Mouse (Mus musculus) frontal cortex, postnatal 10 days (tissue): ENCODE data around the gene Chst5.
A peak's percentile ranks its signal among the peaks of the same experiment; 100 is the strongest.
"Not testable (repeated sequence)": the region's sequence is repeated elsewhere in the genome, so short reads cannot be mapped to it uniquely, and the experiment has no call there.

Source experiments
- DNase-seq, 2 experiments: peaks; one replicate each; pipeline ENCODE4 v3.0.0; 2022; ENCODE audit warnings: low spot score in 2 of 2, mixed read lengths in 1 of 2

The Chst5 gene

DNA sequence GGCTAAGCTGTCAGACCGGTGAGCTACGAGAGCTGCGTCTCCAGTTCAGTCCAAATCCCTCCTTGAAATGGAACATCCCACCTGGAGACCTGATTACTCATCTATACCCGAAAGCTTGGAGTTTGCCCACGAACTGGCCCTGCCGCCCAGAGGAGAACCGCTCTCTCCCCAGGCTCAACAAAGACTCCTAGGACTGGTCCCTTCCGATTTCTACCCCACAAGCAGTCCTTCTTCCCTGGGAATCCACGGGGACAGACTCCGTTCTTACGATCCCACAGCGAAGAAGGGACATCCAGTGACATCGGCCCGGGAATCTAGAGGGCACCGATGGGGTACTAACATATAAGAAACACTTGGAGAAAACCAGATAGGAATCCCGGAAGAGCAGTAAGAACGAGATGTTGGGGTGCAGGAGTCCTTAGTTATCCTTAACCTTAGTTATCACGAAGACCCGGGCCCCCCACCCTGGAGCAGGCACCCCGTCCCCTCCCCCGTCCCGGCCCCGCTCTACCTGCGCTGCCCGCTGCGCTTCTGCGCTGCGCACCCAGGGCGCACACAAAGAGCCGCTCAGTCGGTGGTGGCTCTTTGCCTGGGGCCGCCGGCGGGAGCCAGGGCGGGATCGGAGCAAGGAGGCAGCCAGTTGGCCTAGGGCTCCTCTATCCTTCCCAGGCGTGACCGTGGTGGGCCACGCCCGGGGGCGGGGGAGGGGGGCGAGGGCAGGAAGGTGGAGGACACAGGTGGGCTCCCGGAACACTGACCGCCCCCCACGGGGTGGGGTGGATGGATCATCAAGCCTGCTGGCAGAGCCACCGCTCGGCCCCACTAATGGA lies at the start of gene Chst5:
TSS of gene Chst5 (minus strand) at position 827 of the 830 bp plus-strand sequence.
- no peak for DNase-seq

- DNase-seq = no peak
Measured at GRCm38 (mm10) chr8:111957231-111957630, 47.0 kb upstream of the Chst5 start.

GRCm38 (mm10) chr8:111955879-111956278 lies 45.6 kb upstream of the Chst5 start:
- DNase-seq = no peak

DNA sequence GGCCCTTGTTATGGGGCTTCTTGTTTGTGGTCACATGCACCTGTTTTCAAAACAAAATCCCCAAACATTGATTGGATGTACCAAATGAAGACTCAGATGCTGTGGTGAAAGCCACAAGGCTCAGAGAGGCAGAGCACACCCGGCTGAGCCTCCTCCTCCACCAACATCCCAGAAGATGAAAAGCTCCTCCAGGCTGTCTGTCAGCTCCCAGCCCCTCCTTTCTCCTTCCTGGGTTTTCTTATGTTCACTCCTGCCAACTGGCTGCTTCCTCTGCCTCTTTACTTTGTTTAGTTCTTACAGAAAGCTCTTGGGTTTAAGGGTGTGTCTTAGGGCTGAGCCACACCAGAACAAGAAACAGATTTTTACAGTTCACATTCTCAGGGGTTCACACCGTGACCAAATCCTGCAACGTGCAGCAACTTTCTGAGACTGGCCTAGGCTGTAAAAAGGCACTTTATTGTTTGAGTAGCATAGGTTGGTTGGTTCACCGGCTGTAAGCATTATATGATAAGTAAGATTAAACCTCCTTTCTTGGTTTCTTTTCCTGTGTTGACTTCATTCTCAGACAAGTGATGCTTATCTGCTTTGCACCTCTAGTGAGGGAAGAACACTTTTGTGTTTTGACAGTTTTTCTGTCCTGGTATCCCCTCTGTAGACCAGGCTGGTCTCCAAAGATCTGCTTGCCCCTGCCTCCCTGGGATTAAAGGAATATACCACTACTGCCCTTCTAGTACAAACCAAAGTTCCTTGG lies 44.8 kb upstream of the Chst5 start:
- DNase-seq = no peak

- no peak for DNase-seq
Measured at GRCm38 (mm10) chr8:111951936-111952335, 41.7 kb upstream of the Chst5 start.

GRCm38 (mm10) chr8:111951317-111951716 lies 41.1 kb upstream of the Chst5 start:
- peak; percentile 24 to 40 for DNase-seq

- DNase-seq = no peak
Measured at GRCm38 (mm10) chr8:111950846-111951245, 40.6 kb upstream of the Chst5 start.

- DNase-seq = no peak
Measured at GRCm38 (mm10) chr8:111947954-111948353, 37.7 kb upstream of the Chst5 start.

DNA sequence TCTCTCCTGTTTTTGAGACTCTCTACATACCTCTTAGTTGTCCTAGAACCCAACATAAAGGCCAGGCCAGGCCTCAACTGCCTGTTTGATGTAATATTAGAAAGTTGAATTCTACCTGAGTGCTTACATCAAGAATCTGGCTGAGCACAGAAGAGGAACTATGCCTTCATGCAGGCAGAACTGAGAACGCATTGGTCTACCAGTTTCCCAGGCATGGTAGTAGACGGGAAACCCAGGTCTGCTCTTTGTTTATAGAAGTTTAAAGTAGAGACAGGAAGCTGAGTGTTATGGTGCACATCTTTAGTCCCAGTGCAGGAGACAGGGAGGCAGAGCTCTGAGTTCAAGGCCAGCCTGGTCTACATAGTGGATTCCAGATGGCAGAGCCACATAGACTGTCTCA lies 36.9 kb upstream of the Chst5 start:
- DNase-seq = no peak

DNA sequence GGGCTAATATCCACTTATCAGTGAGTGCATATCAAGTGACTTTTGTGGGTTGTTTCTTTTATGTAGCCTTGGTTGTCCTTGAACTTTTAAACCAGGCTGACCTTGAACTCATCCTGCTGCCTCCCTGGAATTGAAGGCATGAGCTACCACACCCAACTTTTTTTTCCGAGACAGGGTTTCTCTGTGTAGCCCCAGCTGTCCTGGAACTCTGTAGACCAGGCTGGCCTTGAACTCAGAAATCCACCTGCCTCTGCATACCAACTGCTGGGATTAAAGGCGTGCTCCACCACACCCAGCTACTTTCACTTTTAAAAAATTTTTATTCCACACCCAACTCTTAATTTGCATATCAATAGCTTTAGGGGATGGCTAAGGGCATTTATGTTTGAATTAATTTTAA lies 33.3 kb upstream of the Chst5 start:
- DNase-seq = no peak

DNA sequence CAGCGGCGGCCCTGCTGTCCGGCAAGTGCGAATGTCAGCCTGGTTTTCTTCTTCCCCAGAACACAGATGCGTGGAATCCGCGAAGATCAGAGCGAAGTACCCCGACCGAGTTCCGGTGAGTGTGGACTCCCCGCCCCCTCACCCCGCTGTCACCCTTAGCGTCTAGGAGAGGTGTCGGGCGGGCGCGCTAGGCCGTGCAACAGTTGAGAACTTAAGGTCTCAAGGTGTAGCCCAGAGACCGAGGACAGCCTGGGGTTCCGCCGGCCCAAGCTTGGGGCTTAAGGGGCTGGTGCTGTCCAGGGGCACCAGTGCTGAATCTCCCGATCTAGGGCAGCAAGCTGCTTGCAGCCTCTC lies 30.8 kb upstream of the Chst5 start:
- DNase-seq = peak in 1 of 2 experiments; percentile 34

GRCm38 (mm10) chr8:111940171-111941100 lies 30.2 kb upstream of the Chst5 start, which contains the start of gene Gabarapl2:
TSS of gene Gabarapl2 (plus strand) at chr8:111940703.
- peak; percentile 96 for DNase-seq

GRCm38 (mm10) chr8:111939516-111940142 lies 29.4 kb upstream of the Chst5 start:
- DNase-seq = no peak

- DNase-seq = not testable (repeated sequence)
Measured at GRCm38 (mm10) chr8:111938076-111938985, 28.1 kb upstream of the Chst5 start.

DNA sequence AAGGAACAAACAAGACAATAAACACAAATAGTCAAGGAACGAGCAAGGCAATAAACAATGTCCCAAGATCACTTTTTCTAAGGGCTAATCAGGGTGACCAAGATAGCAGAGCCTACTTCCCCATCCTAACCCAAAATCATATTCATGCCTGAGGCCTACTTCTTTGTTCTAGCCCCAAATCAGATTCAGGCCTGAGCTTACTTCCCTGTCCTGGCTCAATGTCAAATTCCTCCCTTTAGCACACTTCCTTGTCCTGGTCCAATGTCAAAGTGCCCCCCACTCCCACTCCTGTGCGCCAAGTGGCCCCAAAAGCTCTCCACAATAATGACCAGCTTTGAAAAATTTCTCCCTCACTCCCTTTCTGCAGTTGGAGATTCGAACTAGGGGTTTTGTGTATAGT lies 26.9 kb upstream of the Chst5 start:
- DNase-seq = no peak

- DNase-seq = no peak
Measured at GRCm38 (mm10) chr8:111934201-111934600, 24.0 kb upstream of the Chst5 start.

DNA sequence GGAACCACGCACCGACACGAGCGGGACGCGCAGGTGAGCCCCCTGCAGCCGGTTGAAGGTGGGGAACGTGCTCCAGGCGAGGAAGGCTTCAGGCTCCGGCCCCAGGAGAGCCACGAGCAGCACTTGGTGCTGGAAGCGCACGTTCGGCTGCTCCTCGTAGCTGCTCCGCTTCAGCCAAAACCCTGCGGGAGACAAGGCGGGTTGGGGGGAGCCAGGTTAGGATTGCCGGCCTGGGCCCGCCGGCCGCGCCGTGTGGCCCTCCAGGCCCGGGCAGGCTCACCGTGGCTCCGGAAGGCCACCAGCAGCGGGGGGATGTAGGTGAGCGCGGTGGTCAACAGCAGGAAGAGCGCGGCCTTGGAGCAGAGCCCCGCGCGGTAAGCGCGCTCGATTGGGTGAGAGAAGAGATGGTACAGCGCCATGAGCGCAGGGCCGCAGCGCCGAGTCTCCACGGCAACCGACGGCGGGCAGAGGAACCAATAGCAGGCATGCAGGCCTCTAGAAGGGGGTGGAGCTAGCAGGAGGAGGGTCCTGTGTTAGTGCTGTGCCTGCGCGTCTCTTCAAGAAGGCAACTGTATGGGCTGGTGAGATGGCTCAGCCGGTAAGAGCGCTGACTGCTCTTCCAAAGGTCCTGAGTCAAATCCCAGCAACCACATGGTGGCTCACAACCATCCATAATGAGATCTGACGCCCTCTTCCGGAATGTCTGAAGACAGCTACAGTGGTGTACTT lies 23.3 kb upstream of the Chst5 start, which contains the start of gene Tmem231:
TSS of gene Tmem231 (minus strand) at position 534 of the 729 bp plus-strand sequence.
- peak; percentile 90 to 91 for DNase-seq

DNA sequence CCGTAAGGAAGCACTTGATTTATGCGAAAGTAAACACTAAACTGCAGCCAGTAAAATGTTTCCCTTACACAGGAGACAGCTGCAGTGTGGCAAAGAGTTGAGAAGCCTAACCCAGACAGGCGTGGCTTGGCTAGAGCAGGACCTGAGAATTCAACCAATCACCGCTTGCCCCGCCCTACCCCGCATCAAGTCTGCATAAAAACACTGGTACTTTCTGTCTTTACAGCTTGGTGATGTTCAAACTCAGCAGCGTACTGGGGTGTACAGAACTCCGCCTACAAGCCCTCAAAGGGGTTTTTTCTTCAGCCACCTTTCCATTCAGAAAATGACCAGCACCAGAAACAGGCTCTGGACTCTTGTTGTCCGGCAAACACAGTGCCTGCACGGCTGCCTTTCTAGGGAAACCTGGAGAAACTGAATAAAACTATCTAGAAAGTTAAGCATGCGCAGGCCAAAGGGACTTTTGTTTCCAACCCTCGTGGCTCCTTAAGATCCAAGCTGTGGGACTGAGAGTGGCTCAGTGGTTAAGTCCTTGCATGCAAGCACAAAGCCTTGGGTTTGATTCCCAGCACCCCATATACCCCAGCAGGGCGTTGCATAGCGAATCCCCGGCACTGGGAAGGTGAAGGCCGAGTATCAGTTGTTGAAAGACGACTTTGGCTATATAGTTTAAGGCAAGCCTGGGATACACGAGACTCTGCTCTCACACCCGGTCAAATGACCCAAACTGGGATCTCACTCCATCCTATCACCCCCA lies 22.5 kb upstream of the Chst5 start:
- DNase-seq = peak in 1 of 2 experiments; percentile 16

GRCm38 (mm10) chr8:111931721-111932120 lies 21.5 kb upstream of the Chst5 start:
- no peak for DNase-seq
